Mouse (Mus musculus): ENCODE results near the gene Cep95.

The Cep95 gene

DNA sequence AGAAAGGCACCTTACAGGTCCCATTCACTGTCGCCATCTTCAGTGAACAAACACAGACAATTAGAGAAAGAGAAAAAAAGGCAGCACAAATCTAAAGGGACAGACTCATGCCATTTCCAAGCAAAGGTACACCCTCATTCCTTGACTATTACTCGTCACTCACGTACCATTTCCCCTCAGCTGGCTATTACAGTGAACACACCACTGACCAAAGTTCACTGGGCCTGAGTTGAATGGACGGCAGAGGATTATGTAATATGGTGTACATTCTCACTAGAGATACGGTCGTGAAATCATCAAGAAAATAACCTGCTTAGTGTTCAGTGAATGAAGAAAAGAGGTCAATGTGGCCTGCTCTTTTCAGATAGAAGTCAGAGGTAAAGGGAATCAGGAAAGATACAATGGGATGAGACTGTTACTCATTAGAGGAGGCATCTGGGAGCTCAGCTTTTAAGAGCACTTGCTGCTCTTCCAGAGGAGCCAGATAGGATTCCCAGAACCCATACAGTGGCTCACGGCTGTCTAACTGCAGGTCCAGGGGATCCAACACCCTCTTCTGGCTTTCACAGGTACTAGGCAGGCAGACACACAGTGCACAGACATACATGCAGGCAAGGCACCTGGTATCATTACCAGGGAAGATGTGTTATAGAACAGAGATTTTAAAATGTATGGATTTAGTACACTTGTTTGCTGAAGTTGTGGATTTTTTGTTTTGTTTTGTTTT, 23.5 kb downstream of the Cep95 start:
- DNase-seq (ENCODE audit: low read depth in 1 of 2, low spot score in 2 of 2): no peak

DNA sequence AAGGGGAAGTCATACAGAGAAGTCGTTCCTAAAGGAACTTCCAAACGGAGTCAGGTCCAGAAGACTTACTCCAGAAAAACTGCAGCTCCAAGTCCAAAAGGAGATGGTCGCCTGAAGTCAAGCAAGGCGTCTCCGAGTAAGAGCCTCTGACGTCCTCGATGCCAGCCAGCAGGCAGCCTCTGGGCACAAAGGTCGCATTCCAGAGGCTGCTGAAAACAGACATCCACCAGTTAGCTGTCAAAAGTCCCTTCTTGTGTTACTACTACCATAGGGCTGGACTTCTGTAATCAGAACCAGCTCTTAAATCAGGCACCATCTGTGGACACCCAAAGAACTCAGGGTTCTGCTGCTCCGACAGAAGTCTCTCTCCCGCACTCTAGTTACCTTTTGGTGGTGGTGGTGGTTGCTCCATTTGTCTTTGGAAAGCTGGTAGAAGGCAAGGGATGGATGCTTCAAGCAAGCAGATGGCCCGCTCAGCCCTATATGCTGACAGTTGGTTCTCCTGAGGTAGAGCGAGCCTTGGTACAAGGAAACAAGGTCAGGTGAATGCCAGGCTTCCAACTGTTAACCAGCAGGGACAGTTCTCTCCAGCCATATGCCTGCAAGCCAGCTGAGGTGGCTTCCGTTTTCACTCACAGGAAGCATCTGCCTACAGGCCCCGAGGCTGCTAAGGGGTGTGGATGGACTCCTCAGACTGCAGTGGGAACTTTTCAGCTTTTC, 25.7 kb downstream of the Cep95 start:
- DNase-seq (ENCODE audit: low read depth in 1 of 2, low spot score in 2 of 2): no peak

DNA sequence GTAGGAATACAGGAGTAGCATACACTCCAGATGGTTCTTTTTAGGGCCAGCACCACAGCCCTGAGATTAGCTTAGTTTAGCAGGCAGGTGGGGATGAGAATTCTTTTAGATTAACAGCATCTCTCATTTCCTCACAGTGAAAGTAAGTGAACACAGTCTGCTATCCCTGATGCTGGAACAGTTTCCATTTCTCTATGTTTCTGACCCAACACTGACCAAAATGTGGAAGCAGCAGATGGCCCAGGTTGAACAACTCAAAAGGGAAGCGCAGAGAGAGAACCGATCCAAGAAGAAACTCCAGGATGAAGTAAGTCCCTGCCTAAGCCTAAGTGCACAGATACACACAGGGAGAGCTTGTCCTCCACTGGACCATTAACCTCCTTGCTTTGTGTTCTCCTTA, 26.3 kb downstream of the Cep95 start:
- DNase-seq (ENCODE audit: low read depth in 1 of 2, low spot score in 2 of 2): no peak

DNA sequence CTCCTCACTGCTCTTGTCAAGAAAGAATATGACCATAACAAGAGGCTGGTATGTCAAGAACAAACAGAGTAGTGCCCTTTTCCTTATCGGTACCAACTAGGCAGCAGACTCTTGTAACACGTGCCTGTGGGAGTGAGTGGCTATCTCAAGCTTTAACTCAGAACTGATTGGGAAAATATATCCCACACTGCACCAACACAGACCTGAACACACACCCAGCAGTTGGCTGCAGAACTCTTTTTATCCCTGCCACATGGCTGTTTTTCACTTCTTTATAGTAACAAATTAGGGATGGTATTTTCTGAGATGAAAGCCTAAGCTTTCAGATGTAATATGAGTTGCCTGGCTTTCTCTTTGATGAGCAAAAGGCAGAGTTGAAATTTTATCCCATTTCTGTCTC, 26.7 kb downstream of the Cep95 start:
- no peak for DNase-seq (ENCODE audit: low read depth in 1 of 2, low spot score in 2 of 2)

DNA sequence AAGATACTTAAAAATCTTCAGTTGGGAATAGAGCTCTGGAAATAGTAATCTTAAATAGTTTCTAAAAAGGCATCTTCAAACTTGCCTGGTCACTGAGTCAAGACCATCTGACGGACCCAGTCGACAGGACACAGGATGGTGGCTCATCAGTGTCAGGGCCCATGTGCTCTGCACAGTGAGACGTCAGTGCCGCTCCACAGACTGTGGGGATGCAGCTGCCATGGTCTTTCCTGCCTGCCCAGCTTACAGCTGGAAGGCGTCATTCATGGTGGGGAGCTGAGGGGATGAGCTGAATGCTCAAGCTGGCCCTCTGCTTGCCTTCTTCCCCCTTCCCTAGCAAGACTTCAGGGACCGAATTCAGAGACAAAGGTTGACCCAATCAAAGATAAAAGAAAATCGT, 27.3 kb downstream of the Cep95 start:
- DNase-seq (ENCODE audit: low read depth in 1 of 2, low spot score in 2 of 2): no peak

DNA sequence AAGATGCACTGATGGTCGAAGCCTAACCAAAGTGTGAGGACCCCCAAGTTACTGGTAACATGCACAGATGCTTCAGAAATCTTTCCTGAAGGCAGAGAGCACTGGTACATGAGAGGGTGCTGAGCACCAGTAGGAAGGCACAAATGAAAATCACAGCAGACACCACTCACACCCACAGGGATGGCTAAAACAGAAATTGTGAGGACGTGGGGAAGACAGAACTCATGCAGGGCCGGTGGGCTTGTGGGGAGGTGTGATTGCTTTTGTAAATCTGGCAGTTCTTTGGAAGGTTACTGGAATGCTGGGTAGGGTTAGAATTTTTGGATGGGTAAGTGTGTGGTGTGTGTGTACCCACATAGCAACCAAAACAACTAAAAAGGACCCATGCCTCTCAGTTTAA, 28.1 kb downstream of the Cep95 start:
- no peak for DNase-seq (ENCODE audit: low read depth in 1 of 2, low spot score in 2 of 2)

DNA sequence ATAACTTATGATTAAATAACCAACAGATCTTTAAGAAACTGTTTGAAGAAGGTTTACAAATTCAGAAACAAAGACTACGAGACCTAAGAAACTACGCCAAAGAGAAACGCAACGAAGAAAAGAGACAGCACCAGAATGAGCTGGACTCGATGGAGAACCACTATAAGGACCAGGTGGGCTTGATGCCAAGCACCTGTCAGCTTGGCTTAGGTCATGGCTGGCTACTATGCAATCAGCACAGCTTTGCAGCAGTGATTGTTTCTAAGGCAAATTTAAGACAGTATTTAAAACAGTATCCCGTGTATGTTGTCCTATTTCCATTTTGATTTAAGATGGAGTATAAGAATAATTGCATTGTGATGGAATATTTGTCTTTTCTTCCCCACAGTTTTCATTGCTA, 28.8 kb downstream of the Cep95 start:
- DNase-seq (ENCODE audit: low read depth in 1 of 2, low spot score in 2 of 2): no peak

DNA sequence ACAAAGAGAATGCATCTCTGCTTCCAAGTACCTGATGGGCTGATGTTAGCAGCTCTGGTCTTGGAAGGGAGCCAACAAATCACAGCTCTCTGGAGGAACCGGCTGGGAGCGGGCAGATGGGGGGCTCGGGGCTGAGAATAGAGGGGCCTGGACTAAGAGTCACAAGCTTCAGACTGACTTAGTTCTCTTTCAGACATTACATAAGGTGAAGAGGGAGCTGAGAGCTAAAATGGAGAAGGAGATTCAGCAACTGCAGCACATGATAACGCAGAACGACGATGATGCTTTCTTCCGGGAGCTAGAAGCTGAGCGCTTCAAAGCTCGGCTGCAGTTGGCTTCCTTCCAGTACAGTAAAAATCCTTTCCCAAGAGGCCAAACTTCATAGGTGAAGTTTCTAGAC, 29.3 kb downstream of the Cep95 start:
- no peak for DNase-seq (ENCODE audit: low read depth in 1 of 2, low spot score in 2 of 2)

DNA sequence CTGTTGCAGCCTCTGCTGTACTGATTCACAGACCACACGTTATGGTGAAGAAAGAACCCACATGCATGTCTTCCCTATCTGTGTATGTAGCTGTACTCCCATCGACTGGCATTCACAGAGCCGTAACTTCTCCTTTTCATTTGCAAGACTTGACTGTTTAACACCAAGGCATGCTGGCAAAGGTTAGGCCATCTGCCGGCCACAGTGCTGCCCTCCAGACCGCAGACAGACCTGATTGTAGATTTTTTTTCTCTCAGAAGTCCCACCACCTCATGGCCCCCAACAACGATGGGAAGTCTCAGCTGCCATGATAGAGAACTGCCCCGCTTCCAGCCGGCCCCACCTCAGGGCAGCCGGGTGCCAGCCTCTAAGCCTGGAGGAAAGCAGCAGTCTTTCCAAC, 30.5 kb downstream of the Cep95 start:
- peak in 1 of 2 experiments; percentile 3 for DNase-seq (ENCODE audit: low read depth in 1 of 2, low spot score in 2 of 2)

DNA sequence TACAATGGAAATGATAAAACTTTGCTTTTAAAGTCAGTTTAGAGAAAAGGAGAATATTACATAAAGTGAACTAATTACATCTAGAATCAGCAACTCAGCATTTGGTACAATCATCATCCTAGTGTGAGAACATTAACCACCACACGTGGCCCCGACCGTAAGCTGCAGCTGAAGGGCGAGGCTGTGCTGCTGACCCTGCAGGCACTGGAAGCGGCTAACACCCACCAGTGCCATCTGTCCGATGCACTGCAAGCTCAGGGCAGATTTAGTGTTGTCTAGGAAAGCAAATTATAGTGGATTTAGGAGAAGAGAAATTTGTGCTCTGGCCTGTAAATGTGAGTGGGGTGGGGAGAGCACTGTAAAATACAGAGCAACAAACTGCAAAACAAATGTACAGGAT, 31.2 kb downstream of the Cep95 start:
- DNase-seq (ENCODE audit: low read depth in 1 of 2, low spot score in 2 of 2): no peak

DNA sequence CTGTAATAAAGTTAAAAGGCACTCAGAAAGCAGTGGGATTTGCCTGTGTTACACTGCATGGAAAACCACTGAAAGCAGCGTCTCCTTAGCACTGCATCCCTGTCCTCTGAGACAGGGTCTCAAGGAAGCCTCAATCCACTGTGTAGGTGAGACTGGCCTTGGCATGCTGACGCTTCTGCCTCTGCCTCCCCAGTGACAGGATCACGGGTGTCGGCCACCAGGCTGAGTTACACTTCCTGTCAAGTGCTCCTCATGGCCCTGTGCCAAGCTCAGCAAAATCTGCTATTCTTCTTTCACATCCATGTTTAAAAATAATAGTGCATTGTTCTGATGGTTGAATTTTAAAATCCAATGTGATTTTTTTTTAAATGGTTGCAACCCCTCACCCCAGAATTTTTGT, 31.9 kb downstream of the Cep95 start:
- peak; percentile 22 to 48 for DNase-seq (ENCODE audit: low read depth in 1 of 2, low spot score in 2 of 2)

DNA sequence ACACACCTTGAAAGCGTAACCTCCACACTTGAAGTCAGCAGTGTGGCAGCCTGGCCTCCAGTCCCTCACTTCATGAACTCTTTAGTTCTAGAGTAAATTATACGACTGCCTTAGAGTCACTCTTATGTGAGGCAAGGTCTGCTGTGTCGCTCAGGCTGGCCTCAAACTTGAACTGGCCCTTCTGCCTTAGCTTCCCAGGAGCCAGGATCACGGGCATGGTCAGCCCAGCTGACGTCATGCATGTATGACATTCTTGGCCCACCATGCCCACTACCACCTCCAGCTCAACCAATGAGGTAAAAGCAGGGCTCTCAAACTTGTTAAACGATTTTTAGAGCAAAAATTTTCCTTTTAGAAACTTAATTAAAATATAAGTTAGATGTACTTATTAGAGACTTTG, 32.3 kb downstream of the Cep95 start:
- DNase-seq (ENCODE audit: low read depth in 1 of 2, low spot score in 2 of 2): no peak

DNA sequence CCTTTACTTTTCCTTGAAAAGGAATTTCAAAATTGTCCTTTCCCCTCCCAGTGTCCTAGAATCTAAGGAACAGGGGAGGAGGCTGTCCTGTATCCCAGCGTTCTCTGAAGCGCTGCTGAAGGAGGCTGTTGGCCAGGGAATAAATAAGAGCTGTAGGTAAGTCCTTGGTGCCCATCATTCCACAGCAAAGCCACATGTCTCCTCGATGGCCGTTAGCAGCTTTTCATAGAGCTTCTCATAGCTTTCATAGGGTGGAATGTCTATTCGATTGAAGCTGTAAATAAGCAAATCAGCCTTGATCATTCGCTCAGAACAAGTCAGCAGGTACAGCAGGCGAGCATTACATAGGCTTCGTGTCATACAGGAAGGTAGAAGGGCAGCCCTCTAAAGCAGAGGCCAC, 33.4 kb downstream of the Cep95 start:
- DNase-seq (ENCODE audit: low read depth in 1 of 2, low spot score in 2 of 2): no peak

DNA sequence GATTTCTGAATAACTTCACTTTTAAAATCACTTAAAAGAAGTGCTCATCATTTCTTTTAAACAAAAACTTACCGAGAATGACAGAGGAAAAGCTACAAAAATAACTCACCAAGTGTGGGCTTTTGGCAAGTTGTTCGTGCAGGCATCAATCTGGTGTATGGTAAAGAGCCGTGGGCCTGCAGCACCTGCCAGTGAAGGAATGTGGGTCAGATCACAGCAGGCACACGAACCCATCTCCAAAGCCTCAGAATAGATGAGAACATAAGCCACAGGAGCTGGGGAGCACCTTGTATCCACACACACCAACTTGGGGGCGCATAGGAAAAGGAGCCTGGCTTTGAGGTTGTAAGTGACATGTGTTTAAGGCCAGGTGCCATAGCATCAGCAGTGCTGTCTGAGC, 33.9 kb downstream of the Cep95 start:
- DNase-seq (ENCODE audit: low read depth in 1 of 2, low spot score in 2 of 2): no peak

DNA sequence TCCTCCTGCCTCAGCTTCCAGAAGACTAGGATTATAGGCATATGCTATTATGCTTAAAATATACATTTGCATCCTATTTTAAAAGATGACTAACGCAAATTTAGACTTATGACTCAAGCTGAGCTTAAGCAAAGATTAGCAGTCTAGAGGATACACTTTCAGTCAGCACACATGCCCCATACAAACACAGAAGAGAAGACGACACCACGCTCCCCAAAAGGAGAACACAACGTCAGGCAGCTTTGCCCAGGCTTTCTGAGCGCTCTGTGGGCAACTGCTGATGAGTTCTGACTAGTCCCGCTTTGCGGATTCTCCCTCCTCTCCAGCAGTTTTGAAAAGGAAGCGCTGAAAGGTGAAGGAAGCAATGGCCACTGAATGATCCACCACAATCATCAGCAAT, 34.7 kb downstream of the Cep95 start:
- no peak for DNase-seq (ENCODE audit: low read depth in 1 of 2, low spot score in 2 of 2)

DNA sequence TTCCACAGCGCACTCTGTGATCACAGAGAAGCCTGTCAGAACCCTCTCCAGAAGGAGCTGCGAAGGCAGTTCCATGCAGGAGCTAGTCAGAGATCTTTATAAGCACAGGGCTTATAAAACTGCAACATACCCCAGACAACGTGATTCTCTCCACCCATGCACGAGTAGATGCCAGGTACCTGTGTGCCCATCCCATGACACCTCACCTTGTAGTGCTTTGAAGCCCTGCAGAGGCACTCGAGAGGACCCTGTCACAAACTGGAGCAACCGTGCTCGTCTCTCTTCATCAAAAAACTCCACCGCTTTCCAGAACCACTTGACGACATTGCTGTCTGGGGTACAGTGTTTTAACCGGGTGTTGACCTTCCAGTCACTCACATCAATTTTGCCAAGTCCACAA, 35.4 kb downstream of the Cep95 start:
- no peak for DNase-seq (ENCODE audit: low read depth in 1 of 2, low spot score in 2 of 2)

DNA sequence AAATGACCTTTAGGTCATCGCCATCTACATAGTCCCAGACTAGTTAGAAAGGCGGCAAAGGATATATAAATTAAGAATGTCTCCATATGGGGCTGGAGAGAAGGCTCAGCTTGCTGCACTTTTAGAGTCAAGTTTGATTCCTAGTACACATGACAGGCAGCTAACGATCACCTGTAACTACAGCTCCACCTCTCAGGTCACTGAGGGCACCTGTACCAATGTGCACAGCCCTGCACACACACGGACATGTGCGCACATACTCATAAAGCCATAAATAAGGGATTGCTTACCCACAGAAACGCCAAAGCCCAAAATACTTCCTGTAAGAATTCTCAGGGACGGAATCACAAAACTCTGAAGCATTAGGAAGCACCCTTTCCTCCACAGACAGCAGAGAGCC, 39.0 kb downstream of the Cep95 start:
- no peak for DNase-seq (ENCODE audit: low read depth in 1 of 2, low spot score in 2 of 2)

DNA sequence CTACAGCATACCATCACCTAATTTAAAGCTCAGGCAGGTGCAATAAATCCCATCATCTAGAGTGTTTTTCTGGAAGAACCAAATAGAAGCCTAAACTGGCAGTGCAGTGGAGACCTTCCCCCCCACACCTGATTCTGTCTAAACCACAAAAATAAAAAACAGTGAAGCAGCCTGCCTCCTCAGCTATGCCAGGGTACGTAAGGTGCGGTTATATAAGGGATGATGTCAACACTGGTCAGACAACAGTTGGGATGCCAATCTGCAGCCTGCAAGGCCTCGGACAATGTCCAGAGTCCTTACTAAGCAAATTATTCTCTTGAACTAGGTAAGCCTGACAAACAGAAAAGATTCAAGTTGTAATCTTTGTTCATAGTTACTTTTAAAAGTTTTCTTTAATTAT, 53.0 kb downstream of the Cep95 start:
- no peak for DNase-seq (ENCODE audit: low read depth in 1 of 2, low spot score in 2 of 2)

DNA sequence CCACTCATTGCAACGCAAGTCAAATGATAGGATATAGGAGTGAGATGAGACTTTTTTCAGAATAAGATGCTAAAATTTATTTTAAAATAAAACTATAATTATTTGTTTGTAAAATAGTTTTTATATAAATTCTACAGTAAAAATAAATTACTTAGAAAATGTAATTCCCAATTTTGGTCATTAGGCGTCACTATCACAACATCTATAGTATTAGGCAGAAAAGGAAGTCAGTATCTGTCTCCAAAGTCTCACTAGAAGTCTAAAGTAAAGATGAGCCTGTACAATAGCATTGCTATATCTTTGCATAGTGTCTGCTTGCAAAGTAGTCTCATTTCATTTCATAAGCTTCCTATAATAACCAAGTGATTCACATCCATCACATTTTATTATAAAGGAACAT, 62.4 kb downstream of the Cep95 start:
- DNase-seq (ENCODE audit: low read depth in 1 of 2, low spot score in 2 of 2): no peak
